Mouse (Mus musculus): ENCODE data around the gene Crybb3.

- no peak for TF ChIP-seq CTCF (IDR thresholded peaks at IDR 0.05; ENCODE audit: borderline replicate concordance, extremely low read depth, insufficient read depth, insufficient read length)
- TF ChIP-seq POLR2A (IDR thresholded peaks at IDR 0.05; ENCODE audit: borderline replicate concordance, extremely low read depth, insufficient read depth, insufficient read length, poor library complexity, severe bottlenecking), result no peak
Measured at GRCm38 (mm10) chr5:113081020-113081419, 364 bp downstream of the Crybb3 start.

All from brain, embryonic 14.5 days (tissue).